Mouse (Mus musculus) embryo, embryonic 10 days (tissue): ENCODE results near the gene Dlk2.

Experiments
- DNase-seq: peaks from one replicate; pipeline ENCODE4 v3.0.0-alpha.2; 2015; ENCODE audit warnings: low spot score

Dlk2 gene

DNA sequence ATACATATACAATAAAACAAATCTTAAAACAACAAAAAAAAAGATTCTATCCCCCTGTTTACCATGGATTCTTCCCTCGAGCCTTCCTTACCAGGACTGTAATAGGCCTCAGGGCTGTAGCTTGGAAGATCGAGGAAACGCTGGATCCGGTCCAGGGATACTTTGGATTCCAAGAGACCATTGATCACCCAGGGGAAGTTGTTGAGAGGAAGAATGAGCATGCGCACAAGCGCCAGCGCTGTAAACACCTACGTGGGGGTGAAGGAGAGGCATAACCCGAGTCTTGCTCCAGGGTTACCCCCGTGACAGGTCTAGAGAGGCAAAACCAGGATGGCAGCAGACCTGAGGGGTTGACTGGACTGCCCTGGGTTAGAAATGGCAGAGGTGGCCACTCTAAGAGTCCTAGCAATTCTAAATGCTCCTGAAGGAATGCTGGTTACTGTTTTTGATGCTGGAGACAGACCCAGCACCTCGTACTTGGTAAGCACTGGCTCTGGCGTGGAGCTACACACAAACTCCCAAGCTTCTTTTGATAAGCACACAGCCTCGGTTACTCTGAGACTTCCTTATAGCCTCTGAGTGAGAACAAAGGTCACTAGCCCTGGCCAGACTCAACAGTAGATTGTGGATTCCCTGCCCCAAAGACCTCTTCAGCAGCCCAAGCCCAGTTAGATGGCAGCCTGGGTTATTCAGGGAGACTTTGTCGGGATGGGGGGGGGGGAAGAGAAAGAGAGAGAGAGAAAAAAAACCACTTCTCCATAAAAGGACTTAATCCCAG, 25.0 kb downstream of the Dlk2 start:
- DNase-seq: no peak

DNA sequence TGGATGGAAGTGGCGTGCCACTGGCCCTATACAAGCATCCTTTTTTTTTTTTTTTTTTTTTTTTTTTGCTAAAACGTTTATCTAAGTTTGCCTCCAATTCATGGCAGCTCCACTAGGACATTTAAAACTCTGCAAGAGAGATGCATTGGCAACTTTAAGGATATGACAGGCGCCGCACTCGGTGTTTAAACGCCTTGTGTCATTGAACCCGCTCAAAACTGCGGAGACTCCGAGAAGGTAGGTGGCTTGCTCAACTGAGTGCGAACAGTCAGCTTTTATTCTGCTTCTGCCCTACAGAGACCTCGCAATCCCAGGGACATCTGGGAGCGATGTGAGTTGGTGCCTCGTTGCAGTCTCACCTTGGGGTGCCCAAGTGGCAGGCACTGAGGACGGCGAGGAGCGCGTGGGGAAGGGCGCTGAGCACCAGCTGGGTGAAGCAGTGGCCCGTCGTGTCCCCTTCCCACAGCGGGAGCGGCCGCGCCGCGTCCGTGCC, 30.2 kb downstream of the Dlk2 start:
- DNase-seq: peak; percentile 38

GRCm38 (mm10) chr17:46327906-46328534, 30.8 kb downstream of the Dlk2 start, which contains the start of gene Abcc10:
Gene Abcc10 (minus strand): TSS chr17:46328352.
- peak; percentile 96 for DNase-seq

DNA sequence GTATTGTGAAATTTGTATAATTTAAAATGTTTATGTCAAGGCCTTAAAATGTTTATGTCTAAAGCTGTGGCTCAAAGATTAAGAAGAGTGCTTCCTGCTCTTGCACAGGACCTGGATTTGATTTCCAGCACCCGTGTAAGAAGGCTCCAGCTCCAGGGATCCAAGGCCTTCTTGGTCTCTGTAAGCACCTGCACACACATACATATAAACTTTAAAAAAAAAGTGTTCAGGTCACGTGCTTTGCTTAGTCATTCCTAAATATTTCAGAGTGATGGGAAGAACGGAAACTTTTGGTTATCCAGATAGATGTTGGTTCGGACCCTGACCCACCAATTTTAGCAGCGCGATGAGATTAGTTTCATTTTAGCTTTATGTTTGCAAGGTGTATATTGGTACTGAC, 31.5 kb downstream of the Dlk2 start:
- no peak for DNase-seq

DNA sequence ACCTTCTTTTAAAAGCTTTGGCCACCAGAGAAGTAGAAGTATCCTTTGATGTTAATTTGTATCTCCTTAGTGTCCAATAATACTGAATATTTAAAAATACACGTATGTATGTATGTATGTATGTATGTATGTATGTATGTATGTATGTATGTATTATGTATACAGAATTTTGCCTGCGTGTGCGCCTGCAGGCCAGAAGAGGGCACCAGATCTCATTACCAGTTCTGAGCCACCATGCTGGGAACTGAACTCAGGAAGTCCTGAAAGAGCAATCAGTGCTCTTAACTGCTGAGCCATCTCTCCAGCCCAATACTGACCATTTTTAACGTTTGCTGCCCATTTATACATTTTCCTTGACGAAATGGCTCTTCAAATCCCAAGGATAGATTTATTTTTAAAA, 39.3 kb downstream of the Dlk2 start:
- peak; percentile 45 for DNase-seq

DNA sequence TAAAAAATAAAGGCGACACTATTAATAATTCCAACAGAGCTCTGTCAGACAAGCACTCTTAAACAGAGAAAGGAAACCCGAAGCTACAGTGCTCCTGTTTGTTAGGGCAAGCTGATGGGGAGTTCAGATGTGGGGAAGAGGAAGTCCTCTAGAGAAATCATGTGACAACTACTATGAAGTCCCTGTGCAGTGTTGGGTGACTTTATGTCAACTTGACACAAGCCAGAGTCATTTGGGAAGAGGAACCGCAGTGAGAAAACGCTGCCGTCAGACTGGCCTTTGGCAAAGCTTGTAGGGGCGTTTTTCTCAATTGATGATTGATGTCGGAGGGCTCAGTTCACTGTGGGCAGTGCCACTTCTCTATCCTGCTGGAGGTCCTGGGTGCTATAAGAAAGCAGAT, 44.0 kb downstream of the Dlk2 start:
- no peak for DNase-seq

- DNase-seq: no peak
These were observed 53.9 kb downstream of the Dlk2 start for GRCm38 (mm10) chr17:46351026-46351700.
